In genomic region chr2:151970191-151971172, GRCm38 (mm10) we compare ENCODE assay signal across 7 mouse cellular contexts. TPM values are rescaled to one million over a fixed set of nuclear protein-coding genes. Genes with fewer than 3 reads are reported as not detected.
DNase-seq lines count a peak whose midpoint lies in the region; ATAC-seq and TF ChIP-seq lines count a peak whose summit lies in the region.

No protein-coding gene starts in this region.

- peak overlapping the region; percentile 46; the same call in 1 of the 2 replicates for H3K27ac ChIP-seq in heart, embryonic 11.5 days (ENCODE audit: low read depth, low read length)
- peak overlapping the region; percentile 58; the same call in 1 of the 2 replicates for H3K27ac ChIP-seq in limb, embryonic 14.5 days (replicated peaks; ENCODE audit: low read depth, low read length)
- peak overlapping the region; percentile 83 for H3K27ac ChIP-seq in midbrain, embryonic 16.5 days (ENCODE audit: low read length)

- 40% methylated on average over 51 of the region's 53 CpGs for WGBS in heart, embryonic 11.5 days (ENCODE audit: insufficient replicate concordance)
- WGBS in limb, embryonic 14.5 days = 49% methylated on average over 49 of the region's 53 CpGs
- WGBS in midbrain, embryonic 16.5 days = 40% methylated on average over 53 of the region's 53 CpGs

- H3K4me1 ChIP-seq in heart, embryonic 11.5 days (ENCODE audit: control insufficient read depth, insufficient read depth, low read length) = peaks cover 28% of the 10 kb centered on the region
- H3K4me1 ChIP-seq in limb, embryonic 14.5 days (ENCODE audit: control insufficient read depth, insufficient read depth, low read length) = peaks cover 27% of the 10 kb centered on the region
- H3K4me1 ChIP-seq in midbrain, embryonic 16.5 days (ENCODE audit: control insufficient read depth, insufficient read depth, low read length) = peaks cover 62% of the 10 kb centered on the region

- peak overlapping the region; percentile 33 for H3K4me3 ChIP-seq in heart, embryonic 11.5 days (ENCODE audit: low read depth, low read length)
- H3K4me3 ChIP-seq in limb, embryonic 14.5 days (replicated peaks; ENCODE audit: low read length) = peak overlapping the region; percentile 39
- peak overlapping the region; percentile 48 for H3K4me3 ChIP-seq in midbrain, embryonic 16.5 days (ENCODE audit: low read depth, low read length)

- peak; percentile 91; the same call in 1 of the 2 replicates for TF ChIP-seq POLR2A in limb, embryonic 14.5 days (IDR thresholded peaks at IDR 0.05; ENCODE audit: borderline replicate concordance, extremely low read depth, insufficient read depth, insufficient read length)

- no peaks in the 10 kb centered on the region for H3K9me3 ChIP-seq in heart, embryonic 11.5 days (replicated peaks; ENCODE audit: control insufficient read depth, low read length)
- no peaks in the 10 kb centered on the region for H3K9me3 ChIP-seq in limb, embryonic 14.5 days (ENCODE audit: control insufficient read depth, low read length)
- no peaks in the 10 kb centered on the region for H3K9me3 ChIP-seq in midbrain, embryonic 16.5 days (replicated peaks; ENCODE audit: control insufficient read depth, low read length, poor library complexity, severe bottlenecking)

- no peaks in the 10 kb centered on the region for H3K36me3 ChIP-seq in heart, embryonic 11.5 days (ENCODE audit: control insufficient read depth, insufficient read depth, low read length)
- peaks cover 15% of the 10 kb centered on the region for H3K36me3 ChIP-seq in limb, embryonic 14.5 days (ENCODE audit: control insufficient read depth, insufficient read depth, low read length)
- no peaks in the 10 kb centered on the region for H3K36me3 ChIP-seq in midbrain, embryonic 16.5 days (ENCODE audit: control insufficient read depth, insufficient read depth, low read length)

- peak overlapping the region; percentile 50 for H3K9ac ChIP-seq in heart, embryonic 11.5 days (ENCODE audit: low read depth, low read length)
- H3K9ac ChIP-seq in limb, embryonic 14.5 days (ENCODE audit: low read depth, low read length, severe bottlenecking) = peak overlapping the region; percentile 65
- H3K9ac ChIP-seq in midbrain, embryonic 16.5 days (ENCODE audit: low read depth, low read length) = peak overlapping the region; percentile 79

- peaks cover 47% of the 10 kb centered on the region for H3K27me3 ChIP-seq in heart, embryonic 11.5 days (ENCODE audit: control insufficient read depth, insufficient read depth, low read length)
- peaks cover 10% of the 10 kb centered on the region; the same call in 1 of the 2 replicates for H3K27me3 ChIP-seq in limb, embryonic 14.5 days (ENCODE audit: control insufficient read depth, insufficient read depth, low read length)
- H3K27me3 ChIP-seq in midbrain, embryonic 16.5 days (ENCODE audit: control insufficient read depth, insufficient read depth, low read depth, low read length) = no peaks in the 10 kb centered on the region

- peak overlapping the region; percentile 70 for H3K4me2 ChIP-seq in heart, embryonic 11.5 days
- peak overlapping the region; percentile 69 for H3K4me2 ChIP-seq in limb, embryonic 14.5 days (replicated peaks; ENCODE audit: low read depth, low read length, severe bottlenecking)
- H3K4me2 ChIP-seq in midbrain, embryonic 16.5 days (ENCODE audit: low read length) = peak overlapping the region; percentile 79

- 0 out of 2 replicates have a peak, but pooled peaks have one; percentile 33 for ATAC-seq in erythroid progenitor cell, adult 5-6 weeks (replicated peaks; ENCODE audit: low FRiP score, poor library complexity, severe bottlenecking)
- ATAC-seq in heart, embryonic 11.5 days (replicated peaks; ENCODE audit: insufficient number of reproducible peaks, low FRiP score, low TSS enrichment) = peak; percentile 82
- ATAC-seq in limb, embryonic 14.5 days (ENCODE audit: low FRiP score, low read depth) = peak; percentile 94
- ATAC-seq in midbrain, embryonic 16.5 days = peak; percentile 90

- DNase-seq in brain, adult 2 months (ENCODE audit: low read depth, low spot score) = peak; percentile 87
- DNase-seq in kidney, adult 9 months = peak; percentile 87
- DNase-seq in limb, embryonic 14.5 days (ENCODE audit: low spot score) = peak; percentile 93
- peak; percentile 51 to 84 for DNase-seq in spleen, postnatal 10 days (ENCODE audit: low spot score in 2 of 2)

RNA-seq across cellular contexts. Expression of gene Fam110a, which starts 9.5 kb away (rescaled TPM):
- total RNA-seq in erythroid progenitor cell, adult 5-6 weeks (2015; ENCODE audit: low replicate concordance) = 1.3 and 4.7 TPM in 2 replicates
- 1.8 and 3.6 TPM in 2 replicates for total RNA-seq in erythroid progenitor cell, adult 5-6 weeks (2017; ENCODE audit: low replicate concordance)
- 9.7 and 10.5 TPM in 2 replicates for polyA plus RNA-seq in heart, embryonic 11.5 days (2014; fragmentation: Nextera tagmentation; extraction: Ambion mirVana)
- 14.6 and 19.8 TPM in 2 replicates for polyA plus RNA-seq in limb, embryonic 14.5 days (2012; rRNA removed)
- polyA plus RNA-seq in limb, embryonic 14.5 days (2014; fragmentation: Nextera tagmentation; extraction: Ambion mirVana) = 21.3 and 23.5 TPM in 2 replicates
- 57.5 and 59.1 TPM in 2 replicates for polyA plus RNA-seq in midbrain, embryonic 16.5 days (2015; fragmentation: Nextera tagmentation; extraction: Ambion mirVana)

RNA-seq across cellular contexts. Expression of gene Slc52a3, which starts 25.8 kb away (rescaled TPM):
- total RNA-seq in erythroid progenitor cell, adult 5-6 weeks (2015; ENCODE audit: low replicate concordance) = not detected in 2 replicates
- total RNA-seq in erythroid progenitor cell, adult 5-6 weeks (2017; ENCODE audit: low replicate concordance) = 0.26 TPM in 1 of 2 replicates, not detected in the other
- 0.80 and 0.86 TPM in 2 replicates for polyA plus RNA-seq in heart, embryonic 11.5 days (2014; fragmentation: Nextera tagmentation; extraction: Ambion mirVana)
- 2.7 TPM in 2 replicates for polyA plus RNA-seq in limb, embryonic 14.5 days (2012; rRNA removed)
- 3.4 and 3.6 TPM in 2 replicates for polyA plus RNA-seq in limb, embryonic 14.5 days (2014; fragmentation: Nextera tagmentation; extraction: Ambion mirVana)
- polyA plus RNA-seq in midbrain, embryonic 16.5 days (2015; fragmentation: Nextera tagmentation; extraction: Ambion mirVana) = 1.0 and 1.4 TPM in 2 replicates

RNA-seq across cellular contexts. Expression of gene Angpt4, which starts 59.5 kb away (rescaled TPM):
- not detected in 2 replicates for total RNA-seq in erythroid progenitor cell, adult 5-6 weeks (2015; ENCODE audit: low replicate concordance)
- total RNA-seq in erythroid progenitor cell, adult 5-6 weeks (2017; ENCODE audit: low replicate concordance) = not detected in 2 replicates
- 0.21 and 0.30 TPM in 2 replicates for polyA plus RNA-seq in heart, embryonic 11.5 days (2014; fragmentation: Nextera tagmentation; extraction: Ambion mirVana)
- polyA plus RNA-seq in limb, embryonic 14.5 days (2012; rRNA removed) = 0.53 and 0.59 TPM in 2 replicates
- polyA plus RNA-seq in limb, embryonic 14.5 days (2014; fragmentation: Nextera tagmentation; extraction: Ambion mirVana) = 0.28 and 0.36 TPM in 2 replicates
- 0.14 and 0.30 TPM in 2 replicates for polyA plus RNA-seq in midbrain, embryonic 16.5 days (2015; fragmentation: Nextera tagmentation; extraction: Ambion mirVana)

Comparison
In these comparisons a context has a peak if more than half of its experiments do, and no peak if none do; other contexts are left out.
1. Peak in every context shown above with its lines: DNase-seq, ATAC-seq, H3K4me3 ChIP-seq and H3K27ac ChIP-seq.
2. ATAC-seq: peak in every context shown above with its lines; median percentile 94 in limb, embryonic 14.5 days; 90 in midbrain, embryonic 16.5 days; 82 in heart, embryonic 11.5 days; 33 in erythroid progenitor cell, adult 5-6 weeks.